Mouse (Mus musculus) heart, adult 2 months (tissue): ENCODE results near the gene Camta1. TPM values are rescaled to one million over a fixed set of nuclear protein-coding genes. Genes with fewer than 3 reads are reported as not detected.

Source experiments
- DNase-seq, 2 experiments: peaks; one replicate each; pipeline ENCODE4 v3.0.0; 2021
- H3K27ac ChIP-seq: fragments of 200-600 bp; 2 replicates; pipeline ENCODE4 v1.8.1; 2022
- H3K27me3 ChIP-seq: fragments of 200-500 bp; 2 replicates; pipeline ENCODE4 v1.6.1; 2012; ENCODE audit warnings: mild to moderate bottlenecking, low read length, inconsistent platforms, mixed read lengths; ENCODE audit not compliant: control insufficient read depth, insufficient read depth
- H3K36me3 ChIP-seq: fragments of 200-500 bp; 2 replicates; pipeline ENCODE4 v1.6.1; 2012; ENCODE audit warnings: low read length, inconsistent platforms; ENCODE audit not compliant: control insufficient read depth, insufficient read depth
- H3K4me1 ChIP-seq: fragments of 200-500 bp; 2 replicates; pipeline ENCODE4 v1.6.1; 2011; ENCODE audit warnings: low read length; ENCODE audit not compliant: control insufficient read depth, insufficient read depth
- H3K4me3 ChIP-seq: fragments of 200-600 bp; 2 replicates; pipeline ENCODE4 v1.8.1; 2022
- H3K79me2 ChIP-seq: fragments of 200-500 bp; replicated peaks from 2 replicates; pipeline ENCODE4 v1.6.1; 2012; ENCODE audit warnings: mild to moderate bottlenecking, inconsistent platforms, low read length, moderate library complexity, mixed read lengths; ENCODE audit not compliant: control insufficient read depth, insufficient read depth
- H3K9ac ChIP-seq: fragments of 200-500 bp; 2 replicates; pipeline ENCODE4 v1.6.1; 2012; ENCODE audit warnings: low read depth, mild to moderate bottlenecking, control low read depth, inconsistent platforms, low read length, mixed read lengths
- CTCF ChIP-seq: fragments of 200-600 bp; IDR thresholded peaks from 2 replicates; pipeline ENCODE4 v1.8.1; 2022; ENCODE audit warnings: antibody characterized with exemption, mild to moderate bottlenecking, moderate library complexity
- EP300 ChIP-seq: fragments of 200-500 bp; IDR thresholded peaks from 2 replicates; pipeline ENCODE4 v1.6.1; 2011; ENCODE audit warnings: low read depth, low read length, control low read depth; ENCODE audit not compliant: insufficient read depth
- POLR2A ChIP-seq: fragments of 200-500 bp; IDR thresholded peaks from 2 replicates; pipeline ENCODE4 v1.6.1; 2011; ENCODE audit warnings: mild to moderate bottlenecking, low read depth, low read length, control low read depth; ENCODE audit not compliant: insufficient read depth
- WGBS: fragments of 180-500 bp; shearing (Covaris S2); methylation state at CpG from one replicate; pipeline ENCODE4 v1.1.7; 2018; 5-methylcytosine and 5-hydroxymethylcytosine counted together
- intact Hi-C: fragments of 180-260 bp; cut with DNase I; formaldehyde crosslinking; loops from one replicate; pipeline ENCODE4 v1.15.1; 2025
- polyA plus RNA-seq: library from polyadenylated mRNA; depleted of rRNA; stranded (reverse); fragments of >200 nt; gene quantifications from 2 replicates; pipeline ENCODE4 v1.2.3, GENCODE M21; 2012
- total RNA-seq, 2 experiments: library from RNA; stranded (reverse); gene quantifications; 2 replicates each; pipeline ENCODE4 v1.2.3; 2021

The Camta1 gene
- total and polyA plus RNA-seq, 3 experiments, result 39.4 to 234 (median 208) TPM

DNA sequence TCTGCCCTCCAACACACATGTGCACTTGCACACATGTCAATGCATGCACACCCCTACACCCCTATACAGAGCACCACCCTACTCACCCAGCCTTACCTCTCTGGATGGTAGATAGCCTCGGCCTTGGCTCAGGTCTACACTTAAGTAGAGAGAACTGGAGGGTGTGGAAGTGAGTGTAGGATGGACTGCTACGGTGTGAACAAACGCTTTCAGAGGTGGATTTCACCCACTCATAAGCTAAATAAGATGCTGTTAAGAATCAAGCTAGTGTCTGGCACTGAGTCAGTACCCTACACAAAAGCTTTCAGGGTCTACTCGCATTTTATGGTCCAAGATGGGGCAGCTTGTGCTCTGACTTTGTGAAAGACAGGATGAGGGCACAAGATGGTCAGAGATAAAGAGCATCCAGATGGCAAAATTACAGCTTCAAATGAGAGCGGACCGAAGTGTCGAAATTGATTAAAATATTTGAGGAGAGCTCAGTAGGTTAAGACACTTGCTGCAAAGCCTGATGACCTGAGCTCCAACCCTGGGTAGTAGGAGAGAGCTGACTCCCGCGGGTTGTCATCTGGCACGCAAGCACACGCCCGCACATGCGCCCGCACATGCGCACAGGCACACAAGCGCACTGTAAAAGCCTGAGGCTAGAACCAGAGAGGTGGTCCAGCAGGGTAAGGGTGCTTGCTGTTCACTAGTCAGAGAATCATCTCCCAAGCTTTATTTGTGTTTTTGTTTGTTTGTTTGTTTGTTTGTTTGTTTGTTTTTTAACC, 924.2 kb downstream of the Camta1 start:
- no peak overlapping the region for H3K9ac ChIP-seq
- DNase-seq, result peak; percentile 23 to 37
- 0 out of 2 replicates have a peak, but pooled peaks cover 2% of the 10 kb centered on the region for H3K27me3 ChIP-seq
- TF ChIP-seq EP300 (no peak), CTCF (no peak), POLR2A (no peak)
- H3K79me2 ChIP-seq, result no peaks in the 10 kb centered on the region
- no peak overlapping the region for H3K4me3 ChIP-seq
- H3K27ac ChIP-seq, result no peak overlapping the region
- intact Hi-C loops, result no loop called here
- H3K36me3 ChIP-seq, result no peaks in the 10 kb centered on the region
- H3K4me1 ChIP-seq, result no peaks in the 10 kb centered on the region
- WGBS, result 72% methylated on average over 16 of the region's 16 CpGs

DNA sequence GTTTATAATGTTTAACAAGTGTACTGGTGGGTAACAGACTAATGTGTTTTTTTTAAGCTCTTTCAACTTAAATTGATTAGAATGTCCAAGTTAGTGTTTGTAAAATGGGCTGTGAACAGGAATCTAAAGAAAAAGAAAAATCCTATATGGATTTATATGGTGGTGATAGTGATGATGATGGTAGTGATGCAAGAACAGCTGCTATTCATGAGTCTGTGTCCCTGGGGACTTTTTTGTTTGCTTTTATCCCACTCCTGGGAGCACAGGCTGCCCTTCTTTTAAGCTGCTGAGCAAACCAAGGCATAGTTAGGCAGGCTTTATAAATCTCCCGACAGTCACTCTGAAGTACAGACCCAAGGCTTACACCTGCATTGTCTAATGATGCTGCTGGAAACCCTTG, 928.2 kb downstream of the Camta1 start:
- DNase-seq, result no peak
- Histone ChIP-seq H3K4me1 (no peaks in the 10 kb centered on the region), H3K27ac (no peak overlapping the region), H3K9ac (no peak overlapping the region), H3K36me3 (no peaks in the 10 kb centered on the region), H3K27me3 (no peaks in the 10 kb centered on the region), H3K79me2 (no peaks in the 10 kb centered on the region), H3K4me3 (no peak overlapping the region)
- intact Hi-C loops, result no loop called here
- WGBS, result 67% methylated on average over 1 of the region's 1 CpGs
- TF ChIP-seq EP300 (no peak), CTCF (no peak), POLR2A (no peak)

DNA sequence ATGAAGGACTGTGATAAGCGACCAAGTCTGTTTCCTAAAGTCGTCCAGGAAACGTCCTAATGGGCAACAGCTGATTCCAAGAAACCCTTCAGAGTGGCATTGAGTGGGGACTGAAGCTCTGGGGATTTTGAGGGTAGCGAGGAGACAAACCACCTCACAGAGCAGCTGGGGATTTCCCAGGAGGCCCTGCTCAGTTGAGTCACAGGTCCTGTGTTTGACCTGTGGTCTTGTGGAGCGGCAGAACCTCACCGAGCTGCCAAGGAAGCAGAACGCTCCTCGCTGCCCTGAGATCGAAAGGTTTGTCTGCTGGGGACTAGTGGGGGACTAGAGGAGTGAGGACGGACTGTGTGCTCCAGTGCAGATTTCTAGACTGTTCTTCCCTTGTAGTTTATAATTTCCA, 933.9 kb downstream of the Camta1 start:
- H3K9ac ChIP-seq, result no peak overlapping the region
- H3K27ac ChIP-seq, result no peak overlapping the region
- no peaks in the 10 kb centered on the region for H3K4me1 ChIP-seq
- WGBS, result 41% methylated on average over 10 of the region's 10 CpGs
- intact Hi-C loops, result no loop called here
- no peak for DNase-seq
- H3K4me3 ChIP-seq, result no peak overlapping the region
- no peaks in the 10 kb centered on the region for H3K27me3 ChIP-seq
- no peak for TF ChIP-seq CTCF
- no peak for TF ChIP-seq POLR2A
- TF ChIP-seq EP300, result no peak
- H3K36me3 ChIP-seq, result no peaks in the 10 kb centered on the region
- H3K79me2 ChIP-seq, result no peaks in the 10 kb centered on the region

DNA sequence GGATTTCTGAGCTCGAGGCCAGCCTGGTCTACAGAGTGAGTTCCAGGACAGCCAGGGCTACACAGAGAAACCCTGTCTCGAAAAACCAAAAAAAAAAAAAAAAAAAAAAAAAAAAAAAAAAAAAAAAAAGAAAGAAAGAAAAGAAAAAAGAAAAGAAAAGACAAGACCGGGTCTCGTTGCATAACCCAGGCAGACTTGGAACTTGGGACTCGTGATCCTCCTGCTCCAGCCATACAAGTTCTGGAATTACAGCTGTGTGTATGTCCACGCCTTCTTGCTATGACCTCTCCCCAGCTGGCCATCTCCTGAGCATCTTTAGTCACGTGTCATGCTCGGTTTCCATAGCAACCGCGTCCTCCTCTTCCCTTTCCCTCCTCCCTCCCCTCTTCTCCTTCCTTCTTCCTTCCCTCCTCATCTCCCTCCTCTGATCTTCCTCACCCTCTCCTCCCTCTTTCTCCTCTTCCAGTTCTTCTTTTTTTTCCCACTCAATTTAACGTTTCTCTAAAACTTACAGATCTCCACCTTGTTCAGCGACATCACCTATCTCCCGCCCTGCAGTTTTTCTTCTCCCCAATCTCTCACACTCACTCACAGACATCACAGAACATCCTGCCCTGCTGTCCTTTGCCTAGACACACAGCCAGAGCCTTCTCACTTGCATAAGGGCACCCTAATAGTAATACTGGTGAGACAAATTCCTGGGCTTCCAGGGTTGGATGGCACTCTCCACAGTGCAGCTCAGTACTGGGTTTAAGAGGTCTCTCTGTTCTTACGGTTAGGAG, 934.6 kb downstream of the Camta1 start:
- WGBS, result 48% methylated on average over 14 of the region's 14 CpGs
- Histone ChIP-seq H3K4me1 (no peaks in the 10 kb centered on the region), H3K79me2 (no peaks in the 10 kb centered on the region), H3K27me3 (no peaks in the 10 kb centered on the region), H3K27ac (no peak overlapping the region), H3K36me3 (no peaks in the 10 kb centered on the region), H3K4me3 (no peak overlapping the region), H3K9ac (no peak overlapping the region)
- no peak for DNase-seq
- intact Hi-C loops, result no loop called here
- TF ChIP-seq CTCF (no peak), POLR2A (no peak), EP300 (no peak)

DNA sequence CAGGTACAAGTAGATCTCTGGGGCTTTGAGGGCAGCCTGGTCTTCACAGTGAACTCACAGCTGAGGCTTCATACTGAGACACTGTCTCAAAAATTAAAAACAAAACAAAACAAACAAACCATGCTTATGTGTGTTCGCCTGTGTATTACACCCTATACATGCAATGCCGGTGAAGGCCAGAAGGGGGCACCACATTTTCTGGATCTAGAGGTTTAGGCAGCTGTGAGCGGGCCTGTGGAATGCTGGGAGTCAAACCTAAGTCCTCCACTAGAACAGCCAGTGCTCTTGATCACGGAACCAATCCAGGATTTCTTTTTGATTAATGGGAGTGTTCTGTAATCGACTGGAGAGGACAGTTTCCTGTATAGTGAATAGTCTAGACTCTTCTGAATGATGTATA, 935.8 kb downstream of the Camta1 start:
- 61% methylated on average over 5 of the region's 5 CpGs for WGBS
- Histone ChIP-seq H3K9ac (no peak overlapping the region), H3K36me3 (no peaks in the 10 kb centered on the region), H3K27me3 (no peaks in the 10 kb centered on the region), H3K27ac (no peak overlapping the region), H3K79me2 (no peaks in the 10 kb centered on the region), H3K4me3 (no peak overlapping the region), H3K4me1 (no peaks in the 10 kb centered on the region)
- intact Hi-C loops, result no loop called here
- TF ChIP-seq EP300 (no peak), CTCF (peak; percentile 48)
- no peak for DNase-seq

DNA sequence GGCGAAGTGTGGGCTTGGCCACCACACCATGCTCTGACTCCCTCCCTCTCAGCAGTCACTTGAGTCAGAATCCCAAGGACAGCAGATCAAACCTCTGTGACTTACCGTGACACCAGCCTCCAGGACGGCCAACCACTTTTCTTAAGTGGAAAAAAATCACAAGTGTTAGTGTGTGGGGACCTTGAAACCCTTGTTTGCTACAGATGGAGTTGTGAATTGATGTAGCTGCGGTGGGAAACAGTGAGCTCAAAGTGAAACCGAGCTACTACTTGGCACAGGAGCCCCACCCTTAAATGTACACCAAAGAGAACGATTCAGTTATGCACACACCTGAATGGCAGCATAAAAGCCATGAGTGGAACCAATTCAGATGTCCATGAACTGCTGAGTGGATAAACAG, 936.7 kb downstream of the Camta1 start:
- intact Hi-C loops, result no loop called here
- Histone ChIP-seq H3K4me1 (no peaks in the 10 kb centered on the region), H3K4me3 (no peak overlapping the region), H3K36me3 (no peaks in the 10 kb centered on the region), H3K79me2 (no peaks in the 10 kb centered on the region), H3K9ac (no peak overlapping the region), H3K27ac (no peak overlapping the region), H3K27me3 (no peaks in the 10 kb centered on the region)
- TF ChIP-seq CTCF (no peak), EP300 (no peak), POLR2A (no peak)
- 86% methylated on average over 6 of the region's 6 CpGs for WGBS
- DNase-seq, result no peak
